Mouse (Mus musculus) ES-Bruce4 (cell line): ENCODE measurements around the gene Fyn.

Experiments used
- CTCF ChIP-seq: IDR thresholded peaks from one replicate; pipeline ENCODE4 v1.8.1; 2011; ENCODE audit warnings: low read depth, low read length
- EP300 ChIP-seq: IDR thresholded peaks from 2 replicates; pipeline ENCODE4 v1.6.1; 2011; ENCODE audit warnings: low read depth, low read length; ENCODE audit not compliant: insufficient read depth
- POLR2A ChIP-seq: IDR thresholded peaks from one replicate; pipeline ENCODE4 v1.8.1; 2011; ENCODE audit warnings: low read length; ENCODE audit not compliant: insufficient read depth

- TF ChIP-seq EP300 (no peak), POLR2A (no peak), CTCF (no peak)
Observed at GRCm38 (mm10) chr10:39430074-39430764, 61.6 kb downstream of the Fyn start.
